Mouse (Mus musculus) ES-E14 (cell line): Measurements from ENCODE around the gene Arl5c. TPM values are rescaled to one million over a fixed set of nuclear protein-coding genes. Genes with fewer than 3 reads are reported as not detected.

Experiments used
- DNase-seq: peaks from one replicate; pipeline ENCODE4 v3.0.0-alpha.2; 2013; ENCODE audit warnings: low read depth, low spot score
- H3K27ac ChIP-seq: 2 replicates; pipeline ENCODE4 v1.5.1; 2012; ENCODE audit warnings: low read depth, mild to moderate bottlenecking, low read length, moderate library complexity, mixed read lengths; ENCODE audit not compliant: poor library complexity, insufficient read depth, severe bottlenecking
- H3K36me3 ChIP-seq: 2 replicates; pipeline ENCODE4 v1.6.1; 2012; ENCODE audit warnings: mild to moderate bottlenecking, low read length, moderate library complexity, mixed read lengths; ENCODE audit not compliant: control insufficient read depth, poor library complexity, insufficient read depth, severe bottlenecking
- H3K4me1 ChIP-seq, 2 experiments: fragments of 150-350 bp in 1 of 2; sonication (generic) in 1 of 2; 2 replicates each; pipeline ENCODE4 v1.6.1; 2012; ENCODE audit warnings: low read length in 2 of 2, mild to moderate bottlenecking in 1 of 2, mixed read lengths in 1 of 2; ENCODE audit not compliant: control insufficient read depth in 2 of 2, insufficient read depth in 2 of 2, poor library complexity in 1 of 2
- H3K4me3 ChIP-seq, 2 experiments: fragments of 150-350 bp in 1 of 2; sonication (generic) in 1 of 2; 2 replicates each; pipeline ENCODE4 v1.5.1; 2012; ENCODE audit warnings: low read length in 2 of 2, low read depth in 1 of 2, mild to moderate bottlenecking in 1 of 2, mixed read lengths in 1 of 2; ENCODE audit not compliant: insufficient read depth in 1 of 2, poor library complexity in 1 of 2, severe bottlenecking in 1 of 2
- H3K9ac ChIP-seq: 2 replicates; pipeline ENCODE4 v1.6.1; 2012; ENCODE audit warnings: low read depth, mild to moderate bottlenecking, low read length, mixed read lengths; ENCODE audit not compliant: poor library complexity, insufficient read depth, severe bottlenecking
- H3K9me3 ChIP-seq: fragments of 150-350 bp; sonication (generic); 2 replicates; pipeline ENCODE4 v1.6.1; 2012; ENCODE audit warnings: low read depth, mild to moderate bottlenecking, low read length; ENCODE audit not compliant: control insufficient read depth, insufficient read depth
- CHD2 ChIP-seq: IDR thresholded peaks from 2 replicates; pipeline ENCODE4 v1.6.1; 2014; ENCODE audit warnings: mild to moderate bottlenecking, low read depth, low read length, inconsistent platforms
- HCFC1 ChIP-seq: IDR thresholded peaks from 2 replicates; pipeline ENCODE4 v1.6.1; 2012; ENCODE audit warnings: low read length, inconsistent platforms, borderline replicate concordance; ENCODE audit not compliant: insufficient read depth
- MAFK ChIP-seq: IDR thresholded peaks from 2 replicates; pipeline ENCODE4 v1.6.1; 2014; ENCODE audit warnings: mild to moderate bottlenecking, low read depth, low read length, inconsistent platforms; ENCODE audit not compliant: insufficient read depth
- ZC3H11A ChIP-seq: IDR thresholded peaks from 2 replicates; pipeline ENCODE4 v1.6.1; 2012; ENCODE audit warnings: low read depth, mild to moderate bottlenecking, inconsistent platforms, low read length, borderline replicate concordance
- ZNF384 ChIP-seq: IDR thresholded peaks from 2 replicates; pipeline ENCODE4 v1.6.1; 2012; ENCODE audit warnings: low read depth, low read length, inconsistent platforms
- in situ Hi-C, 2 experiments: fragments of 600-800 bp; cut with MboI; formaldehyde crosslinking; loops; one replicate each; pipeline ENCODE4 v1.15.1; 2025; ENCODE audit warnings: low sequenced_read_pairs in 2 of 2, inconsistent platforms in 1 of 2; ENCODE audit not compliant: unreplicated experiment in 2 of 2
- total RNA-seq: library from RNA; depleted of rRNA; stranded (reverse); fragments of 300-350 nt; gene quantifications from 2 replicates; pipeline ENCODE4 v1.2.3, GENCODE M21; 2012

Arl5c gene
- total RNA-seq, 1 experiment: 2.9 TPM

DNA sequence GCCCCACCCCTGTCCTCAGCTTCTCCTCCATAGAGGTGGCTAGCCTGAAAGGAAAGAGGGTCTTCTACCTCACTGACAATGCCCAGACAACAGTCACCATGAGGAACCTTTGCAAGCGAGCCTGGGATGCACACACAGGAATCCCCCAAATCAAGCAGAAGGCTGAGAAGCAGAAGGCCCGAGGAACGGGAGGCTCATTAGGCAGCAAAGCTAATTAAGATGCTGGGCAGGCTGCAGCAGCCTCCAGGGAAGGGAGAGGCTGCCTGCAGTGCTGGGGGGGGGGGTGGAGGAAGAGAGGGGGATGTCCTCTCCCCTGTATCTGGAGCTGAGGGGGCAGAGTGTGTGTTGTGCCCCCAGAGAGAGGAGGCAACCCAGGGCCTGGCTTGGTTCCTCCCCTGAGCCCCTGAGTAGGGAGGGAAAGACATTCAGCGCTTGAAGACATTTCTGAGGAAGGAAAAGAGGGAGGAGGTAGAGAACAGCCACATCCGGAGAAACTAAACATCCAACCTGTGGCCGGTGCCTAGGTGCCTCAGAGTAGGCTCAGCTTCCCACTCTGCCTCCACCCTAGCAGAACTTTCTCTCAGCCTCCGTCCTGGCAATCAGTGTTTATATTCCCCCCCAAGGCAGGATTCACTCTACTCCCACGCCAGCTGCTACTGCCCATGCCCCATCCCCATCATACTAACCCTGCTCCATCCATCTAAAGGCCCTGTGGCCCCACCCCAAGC lies 24.1 kb upstream of the Arl5c start:
- in situ Hi-C loops: no loop called here
- peaks cover 3 to 20% of the 10 kb centered on the region in 2 experiments; a peak in 2 of 4 replicates for H3K4me1 ChIP-seq
- no peak overlapping the region for H3K9ac ChIP-seq
- TF ChIP-seq MAFK (no peak), HCFC1 (no peak), ZNF384 (no peak), CHD2 (no peak)
- DNase-seq: no peak
- peaks cover 7% of the 10 kb centered on the region; the same call in 1 of the 2 replicates for H3K36me3 ChIP-seq
- no peak overlapping the region for H3K4me3 ChIP-seq
- no peak overlapping the region for H3K27ac ChIP-seq
- H3K9me3 ChIP-seq: no peaks in the 10 kb centered on the region

DNA sequence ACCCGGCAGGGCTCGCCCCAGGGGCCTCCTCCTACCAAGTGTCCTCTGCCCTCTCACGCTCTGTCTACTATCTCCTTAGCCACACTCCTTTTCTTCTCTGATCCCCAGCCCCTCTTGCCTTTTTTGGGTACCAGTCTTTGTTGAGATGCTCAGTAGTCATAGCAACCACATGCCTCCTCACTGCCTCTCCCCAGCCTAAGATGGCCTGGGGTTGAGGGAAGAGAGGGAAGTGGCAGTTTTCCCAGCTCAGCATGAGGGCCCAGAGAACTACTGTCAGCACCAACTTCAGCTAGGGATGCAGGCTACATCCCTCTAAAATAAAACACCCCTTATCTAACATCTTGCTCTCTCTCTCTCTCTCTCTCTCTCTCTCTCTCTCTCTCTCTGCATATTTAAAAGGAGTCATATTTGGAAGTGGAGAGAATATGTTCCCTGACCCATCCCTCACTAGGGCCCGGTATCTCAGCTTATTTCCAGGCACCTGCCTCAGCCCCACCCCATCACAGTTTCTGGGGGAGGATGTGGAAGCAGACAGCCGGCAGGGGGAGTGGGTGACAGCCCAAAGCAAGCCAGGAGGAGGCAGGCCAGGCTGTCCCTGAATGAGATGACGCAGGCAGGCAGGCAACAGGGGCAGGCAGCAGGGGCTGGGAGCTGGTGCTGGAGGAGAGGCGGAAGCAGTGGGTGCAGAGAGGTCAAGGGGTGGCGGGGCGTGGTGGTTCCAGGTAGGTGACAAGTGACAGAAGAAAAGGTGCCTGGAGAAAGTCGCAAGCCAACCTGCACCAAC lies 23.1 kb upstream of the Arl5c start:
- Histone ChIP-seq H3K36me3 (peaks cover 9% of the 10 kb centered on the region; the same call in 1 of the 2 replicates), H3K4me1 (peaks cover 3 to 24% of the 10 kb centered on the region in 2 experiments; a peak in 2 of 4 replicates), H3K27ac (no peak overlapping the region), H3K9me3 (no peaks in the 10 kb centered on the region), H3K4me3 (no peak overlapping the region), H3K9ac (no peak overlapping the region)
- in situ Hi-C loops: no loop called here
- TF ChIP-seq CHD2 (no peak), ZNF384 (no peak), MAFK (no peak), HCFC1 (no peak), ZC3H11A (no peak)
- no peak for DNase-seq

DNA sequence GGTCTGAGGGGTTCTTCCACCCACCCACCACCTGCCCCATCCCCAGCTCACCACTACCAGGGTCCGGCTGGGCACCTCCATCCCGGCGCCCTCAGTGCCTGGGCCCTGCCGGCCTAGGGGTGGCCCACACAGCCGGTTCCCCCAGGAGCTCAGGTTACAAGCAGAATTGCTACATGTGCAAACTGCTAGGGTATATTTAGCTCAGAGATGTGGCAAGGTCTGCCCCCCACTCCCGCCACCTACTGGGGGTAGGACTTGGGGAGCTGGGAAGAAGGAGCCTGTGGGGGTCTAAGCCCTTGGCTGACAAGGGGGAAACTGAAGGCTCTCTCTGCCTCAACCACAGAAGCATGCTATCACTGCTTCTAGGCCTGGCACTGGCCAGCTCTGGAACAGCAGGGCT lies 22.2 kb upstream of the Arl5c start:
- no peak for DNase-seq
- Histone ChIP-seq H3K27ac (no peak overlapping the region), H3K9ac (no peak overlapping the region), H3K36me3 (peaks cover 9% of the 10 kb centered on the region; the same call in 1 of the 2 replicates), H3K9me3 (no peaks in the 10 kb centered on the region), H3K4me3 (no peak overlapping the region), H3K4me1 (peaks cover 3 to 27% of the 10 kb centered on the region in 2 experiments; a peak in 2 of 4 replicates)
- in situ Hi-C loops: no loop called here
- TF ChIP-seq CHD2: no peak
- no peak for TF ChIP-seq HCFC1
- TF ChIP-seq ZC3H11A: no peak

DNA sequence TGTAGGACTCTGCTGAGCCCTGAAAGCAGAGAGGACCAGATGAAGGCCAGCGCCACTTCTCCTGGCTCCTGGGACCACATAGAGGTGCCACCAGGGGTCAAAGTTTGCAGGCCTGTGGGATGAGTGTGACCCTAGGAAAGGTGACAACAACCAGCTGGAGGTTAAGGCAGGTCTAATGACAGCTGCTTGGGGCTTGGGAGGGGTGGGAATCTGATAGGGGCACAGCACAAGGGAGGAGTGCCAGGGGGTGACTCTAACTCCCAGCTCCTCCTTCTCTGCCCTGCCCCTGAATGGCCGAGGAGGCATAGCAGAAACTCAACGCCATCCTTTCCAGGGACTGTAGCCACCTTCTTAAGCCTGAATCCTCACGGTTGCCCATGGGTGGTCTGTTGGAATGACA lies 20.8 kb upstream of the Arl5c start:
- in situ Hi-C loops: no loop called here
- H3K4me1 ChIP-seq: peaks cover 5 to 31% of the 10 kb centered on the region in 2 experiments; a peak in 3 of 4 replicates

More for the DNA sequence above, 20.8 kb upstream of the Arl5c start:
- no peak overlapping the region for H3K27ac ChIP-seq
- no peak overlapping the region for H3K4me3 ChIP-seq
- no peak for DNase-seq
- no peak overlapping the region for H3K9ac ChIP-seq
- no peak for TF ChIP-seq MAFK
- TF ChIP-seq HCFC1: no peak
- no peak for TF ChIP-seq ZNF384
- TF ChIP-seq CHD2: no peak
- no peak for TF ChIP-seq ZC3H11A
- H3K36me3 ChIP-seq: peaks cover 9% of the 10 kb centered on the region; the same call in 1 of the 2 replicates
- no peaks in the 10 kb centered on the region for H3K9me3 ChIP-seq
